Mouse (Mus musculus) CH12.LX (cell line): Measurements from ENCODE around the gene Fkbp11. TPM values are rescaled to one million over a fixed set of nuclear protein-coding genes. Genes with fewer than 3 reads are reported as not detected.

ENCODE experiments used
- DNase-seq: peaks from one replicate; pipeline ENCODE4 v3.0.0-alpha.2; 2013; ENCODE audit errors: extremely low read depth
- H3K27ac ChIP-seq: 2 replicates; pipeline ENCODE4 v1.5.1; 2012; ENCODE audit warnings: low read depth, mild to moderate bottlenecking, control low read depth, moderate library complexity; ENCODE audit not compliant: insufficient read depth
- H3K27me3 ChIP-seq: replicated peaks from 2 replicates; pipeline ENCODE3; 2012; ENCODE audit warnings: inconsistent platforms
- H3K36me3 ChIP-seq, 2 experiments: replicated peaks in 1 of 2; 2 replicates each; pipeline versions ENCODE3 to v1.6.1; 2012; ENCODE audit warnings: inconsistent platforms in 1 of 2, low read length in 1 of 2, mild to moderate bottlenecking in 1 of 2, mixed read lengths in 1 of 2, moderate library complexity in 1 of 2; ENCODE audit not compliant: control insufficient read depth in 1 of 2, insufficient read depth in 1 of 2
- H3K4me1 ChIP-seq, 2 experiments: 2 replicates each; pipeline ENCODE4 v1.6.1; 2012; ENCODE audit warnings: inconsistent platforms in 1 of 2, moderate library complexity in 1 of 2; ENCODE audit not compliant: insufficient read depth in 2 of 2, control insufficient read depth in 1 of 2
- H3K4me2 ChIP-seq: 2 replicates; pipeline ENCODE4 v1.6.1; 2012; ENCODE audit warnings: low read depth, mild to moderate bottlenecking, control low read depth; ENCODE audit not compliant: poor library complexity, insufficient read depth, severe bottlenecking
- H3K4me3 ChIP-seq, 3 experiments: fragments of 150-350 bp in 1 of 3; sonication (generic) in 1 of 3; replicated peaks in 1 of 3; 2 replicates each; pipeline versions ENCODE3 to v1.5.1; 2011 to 2012; ENCODE audit warnings: low read depth in 2 of 3, low read length in 2 of 3, mild to moderate bottlenecking in 2 of 3, moderate library complexity in 2 of 3, control low read depth in 1 of 3, improper control_type of control experiment in 1 of 3, inconsistent platforms in 1 of 3, mixed read lengths in 1 of 3; ENCODE audit not compliant: poor library complexity in 1 of 3
- H3K79me2 ChIP-seq: replicated peaks from 2 replicates; pipeline ENCODE4 v1.6.1; 2012; ENCODE audit warnings: mild to moderate bottlenecking, moderate library complexity; ENCODE audit not compliant: control insufficient read depth, poor library complexity, insufficient read depth, severe bottlenecking; ENCODE audit errors: extremely low read depth
- H3K9ac ChIP-seq: 2 replicates; pipeline ENCODE4 v1.6.1; 2012; ENCODE audit warnings: low read depth, mild to moderate bottlenecking, control low read depth, moderate library complexity; ENCODE audit not compliant: insufficient read depth
- H3K9me3 ChIP-seq: replicated peaks from 2 replicates; pipeline ENCODE3; 2012; ENCODE audit warnings: low read length, inconsistent platforms, mixed read lengths
- BHLHE40 ChIP-seq: IDR thresholded peaks from 2 replicates; pipeline ENCODE4 v1.6.1; 2011; ENCODE audit warnings: mild to moderate bottlenecking, low read depth, low read length, improper control_type of control experiment
- CHD1 ChIP-seq: IDR thresholded peaks from 2 replicates; pipeline ENCODE4 v1.6.1; 2012; ENCODE audit warnings: low read depth, low read length, improper control_type of control experiment, inconsistent platforms
- CHD2 ChIP-seq: IDR thresholded peaks from 2 replicates; pipeline ENCODE4 v1.6.1; 2011; ENCODE audit warnings: low read length, improper control_type of control experiment
- CTCF ChIP-seq, 2 experiments: IDR thresholded peaks in 1 of 2; conservative IDR thresholded peaks in 1 of 2; 2 replicates each; pipeline ENCODE4 v1.5.1; 2011 to 2012; ENCODE audit warnings: low read depth in 2 of 2, low read length in 2 of 2, improper control_type of control experiment in 1 of 2, inconsistent platforms in 1 of 2, mild to moderate bottlenecking in 1 of 2, moderate library complexity in 1 of 2
- E2F4 ChIP-seq: IDR thresholded peaks from 2 replicates; pipeline ENCODE4 v1.6.1; 2011; ENCODE audit warnings: low read depth, low read length, improper control_type of control experiment; ENCODE audit not compliant: insufficient replicate concordance
- EP300 ChIP-seq: IDR thresholded peaks from 2 replicates; pipeline ENCODE4 v1.6.1; 2011; ENCODE audit warnings: low read length, improper control_type of control experiment
- ETS1 ChIP-seq: conservative IDR thresholded peaks from 2 replicates; pipeline ENCODE4 v1.6.1; 2012; ENCODE audit warnings: low read depth, mild to moderate bottlenecking, inconsistent platforms, low read length, improper control_type of control experiment, moderate library complexity
- GABPA ChIP-seq: IDR thresholded peaks from 2 replicates; pipeline ENCODE4 v1.6.1; 2012; ENCODE audit warnings: low read depth, low read length, improper control_type of control experiment, inconsistent platforms; ENCODE audit not compliant: insufficient replicate concordance
- JUND ChIP-seq: conservative IDR thresholded peaks from 2 replicates; pipeline ENCODE4 v1.6.1; 2011; ENCODE audit warnings: low read depth, low read length, improper control_type of control experiment
- KAT2A ChIP-seq: IDR thresholded peaks from 2 replicates; pipeline ENCODE4 v1.6.1; 2012; ENCODE audit warnings: low read length, improper control_type of control experiment, inconsistent platforms; ENCODE audit not compliant: insufficient replicate concordance
- MAX ChIP-seq: IDR thresholded peaks from 2 replicates; pipeline ENCODE4 v1.6.1; 2011; ENCODE audit warnings: low read length, improper control_type of control experiment
- NELFE ChIP-seq: IDR thresholded peaks from 2 replicates; pipeline ENCODE4 v1.6.1; 2011; ENCODE audit warnings: low read depth, low read length, improper control_type of control experiment
- NRF1 ChIP-seq: IDR thresholded peaks from 2 replicates; pipeline ENCODE4 v1.6.1; 2014; ENCODE audit warnings: low read depth, mild to moderate bottlenecking, inconsistent platforms, low read length, improper control_type of control experiment, moderate library complexity
- PAX5 ChIP-seq: IDR thresholded peaks from 2 replicates; pipeline ENCODE4 v1.6.1; 2012; ENCODE audit warnings: low read length, inconsistent platforms, mixed read lengths
- POLR2AphosphoS2 ChIP-seq: IDR thresholded peaks from 2 replicates; pipeline ENCODE4 v1.6.1; 2011; ENCODE audit warnings: low read depth, low read length, improper control_type of control experiment
- RAD21 ChIP-seq: IDR thresholded peaks from 2 replicates; pipeline ENCODE4 v1.6.1; 2011; ENCODE audit warnings: low read depth, mild to moderate bottlenecking, low read length, improper control_type of control experiment, moderate library complexity
- SMC3 ChIP-seq: IDR thresholded peaks from 2 replicates; pipeline ENCODE4 v1.6.1; 2011; ENCODE audit warnings: low read depth, low read length, improper control_type of control experiment
- TBP ChIP-seq: conservative IDR thresholded peaks from 2 replicates; pipeline ENCODE4 v1.6.1; 2011; ENCODE audit warnings: low read depth, low read length, improper control_type of control experiment
- TCF12 ChIP-seq: IDR thresholded peaks from 2 replicates; pipeline ENCODE4 v1.6.1; 2014; ENCODE audit warnings: low read depth, mild to moderate bottlenecking, inconsistent platforms, low read length, improper control_type of control experiment
- UBTF ChIP-seq: IDR thresholded peaks from 2 replicates; pipeline ENCODE4 v1.6.1; 2012; ENCODE audit warnings: low read depth, mild to moderate bottlenecking, inconsistent platforms, low read length, improper control_type of control experiment, moderate library complexity
- USF1 ChIP-seq: IDR thresholded peaks from 2 replicates; pipeline ENCODE4 v1.6.1; 2014; ENCODE audit warnings: low read depth, mild to moderate bottlenecking, inconsistent platforms, low read length, improper control_type of control experiment
- ZC3H11A ChIP-seq: IDR thresholded peaks from 2 replicates; pipeline ENCODE4 v1.6.1; 2012; ENCODE audit warnings: low read depth, mild to moderate bottlenecking, inconsistent platforms, low read length, improper control_type of control experiment
- ZNF384 ChIP-seq: IDR thresholded peaks from 2 replicates; pipeline ENCODE4 v1.6.1; 2012; ENCODE audit warnings: low read depth, low read length, improper control_type of control experiment, inconsistent platforms
- dilution Hi-C: fragments of 300-500 bp; cut with MboI; formaldehyde crosslinking; loops from 2 replicates; pipeline ENCODE4 v1.14.3; 2020; ENCODE audit warnings: low sequenced_read_pairs; ENCODE audit not compliant: extremely low pct_unique_long_range_greater_than_20kb, extremely low pct_ligation_motif_present
- in situ Hi-C: fragments of 300-500 bp; cut with MboI; formaldehyde crosslinking; loops from 3 replicates; pipeline ENCODE4 v1.14.3; 2019; ENCODE audit warnings: low sequenced_read_pairs, low pct_ligation_motif_present, low pct_unique_long_range_greater_than_20kb, mixed read lengths
- polyA plus RNA-seq: library from polyadenylated mRNA; unstranded; fragments of >175 nt; gene quantifications from 2 replicates; pipeline ENCODE4 v1.2.1, GENCODE M21; 2012; ENCODE audit warnings: low read depth; ENCODE audit not compliant: insufficient read length
- total RNA-seq, 2 experiments: library from RNA; depleted of rRNA; stranded (reverse); fragments of 300-350 nt in 1 of 2; fragments of >200 nt in 1 of 2; gene quantifications; 2 replicates each; pipeline ENCODE4 v1.2.3; 2012 to 2014

The Fkbp11 gene
- total and polyA plus RNA-seq, 3 experiments: 21.0 to 75.0 (median 22.2) TPM

DNA sequence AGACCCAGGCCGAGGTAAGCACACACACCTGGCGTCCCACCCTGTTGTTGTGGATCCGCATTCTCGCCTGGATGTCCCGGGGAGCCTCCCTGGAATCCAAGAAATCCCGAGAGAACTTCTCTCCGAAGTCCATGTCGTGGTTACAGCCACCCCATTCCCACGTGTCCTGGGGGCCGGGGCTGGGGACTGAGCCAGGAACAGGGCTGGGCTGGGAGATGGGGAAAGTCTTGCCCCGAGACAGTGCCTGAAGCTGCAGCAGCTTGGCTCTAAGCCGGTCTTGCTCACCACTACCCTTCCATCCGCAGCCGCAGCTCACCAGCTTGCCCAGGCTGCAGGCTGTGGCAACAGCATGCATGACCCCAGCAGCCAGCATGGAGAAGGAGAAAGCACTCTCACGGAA lies 46.1 kb upstream of the Fkbp11 start:
- Histone ChIP-seq H3K4me1 (peaks cover 13 to 43% of the 10 kb centered on the region in 2 experiments), H3K4me3 (no peak overlapping the region)

DNA sequence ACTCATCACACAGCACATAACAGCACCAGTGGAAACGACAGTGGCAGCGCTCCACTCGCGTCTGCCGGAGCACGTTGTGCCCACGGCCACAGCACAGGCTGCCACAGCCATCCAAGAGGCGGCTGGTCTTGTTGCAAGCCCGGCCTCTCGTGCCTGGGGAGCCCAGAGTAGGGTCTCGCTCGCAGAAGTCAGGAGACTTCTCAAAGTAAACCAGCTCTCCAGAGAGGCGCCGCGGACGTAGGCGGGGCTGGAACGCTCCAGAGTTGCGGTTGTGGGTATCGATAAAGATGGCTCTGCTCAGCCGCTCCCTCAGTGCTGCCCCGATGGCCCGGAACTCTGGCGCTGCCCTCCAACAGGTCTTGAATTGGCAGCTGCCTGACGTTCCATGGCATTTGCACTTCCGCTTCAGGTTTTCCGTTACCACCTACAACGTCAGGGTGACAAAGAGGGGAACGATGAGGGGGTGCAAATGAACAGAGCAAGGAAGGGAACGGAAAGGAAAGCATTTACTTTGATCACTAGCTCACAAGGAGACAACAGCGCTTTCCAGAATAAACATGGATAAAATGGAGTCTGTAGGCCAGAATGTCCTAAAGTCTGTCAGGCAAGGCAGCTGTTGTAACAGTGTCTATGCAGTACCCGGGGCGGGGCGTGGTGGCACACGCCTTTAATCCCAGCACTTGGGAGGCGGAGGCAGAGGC lies 44.7 kb upstream of the Fkbp11 start:
- in situ Hi-C loops: no loop called here

More for the DNA sequence above, 46.1 kb upstream of the Fkbp11 start:
- no peak for TF ChIP-seq JUND
- TF ChIP-seq NELFE: no peak
- no peak for TF ChIP-seq EP300
- TF ChIP-seq GABPA: no peak
- no peak for TF ChIP-seq KAT2A
- no peak for TF ChIP-seq CHD2
- Histone ChIP-seq H3K79me2 (no peaks in the 10 kb centered on the region), H3K9me3 (no peaks in the 10 kb centered on the region), H3K27me3 (peaks cover 1% of the 10 kb centered on the region), H3K36me3 (peaks cover 9 to 42% of the 10 kb centered on the region in 2 experiments), H3K27ac (no peak overlapping the region), H3K4me2 (no peak overlapping the region), H3K9ac (no peak overlapping the region)
- in situ Hi-C loops (no loop called here), dilution Hi-C loops (no loop called here)
- no peak for DNase-seq

DNA sequence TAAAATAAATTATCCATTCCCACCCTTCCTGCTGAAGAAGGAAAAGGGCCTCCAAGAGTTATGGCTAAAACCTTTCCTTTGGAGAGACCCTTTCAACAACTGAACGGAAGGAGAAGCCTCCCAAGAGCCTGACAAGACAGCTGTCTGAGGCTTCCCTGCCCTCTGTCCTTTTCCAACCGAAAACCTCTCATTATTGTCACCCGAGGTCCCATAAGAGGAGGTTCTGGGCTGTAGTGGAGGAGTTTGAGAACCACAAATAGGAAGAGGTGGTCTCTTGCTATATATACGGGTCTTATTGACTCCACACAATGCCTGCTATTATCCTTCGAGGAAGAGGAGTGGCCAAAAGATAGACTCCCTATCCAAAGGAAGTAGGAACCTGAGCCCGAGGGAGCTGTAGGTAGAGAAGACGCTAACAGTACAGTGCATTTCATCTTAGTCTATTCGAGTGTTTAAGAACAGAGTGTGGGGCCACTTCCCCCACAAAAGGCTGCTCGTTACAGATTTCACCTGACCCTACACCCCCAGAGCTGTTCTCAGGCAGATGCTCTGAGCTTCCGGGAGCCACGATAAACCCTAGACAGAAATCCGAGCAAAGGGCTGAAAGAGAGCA lies 43.9 kb upstream of the Fkbp11 start:
- TF ChIP-seq NRF1 (no peak), EP300 (no peak), PAX5 (no peak), ETS1 (no peak), BHLHE40 (no peak), RAD21 (no peak), ZNF384 (no peak), UBTF (no peak), NELFE (no peak), CTCF (conservative IDR thresholded peaks at IDR 0.05 in 1 of 2, IDR thresholded peaks at IDR 0.05 in 1 of 2; ENCODE audit: low read depth in 2 of 2, low read length in 2 of 2) (no peak), ZC3H11A (no peak), TBP (no peak), JUND (no peak), USF1 (no peak), POLR2AphosphoS2 (no peak), KAT2A (no peak), TCF12 (no peak), SMC3 (no peak)
- TF ChIP-seq, all 38 proteins: peak for 0
- Histone ChIP-seq H3K4me3 (no peak overlapping the region), H3K9me3 (no peaks in the 10 kb centered on the region), H3K9ac (no peak overlapping the region), H3K27me3 (no peaks in the 10 kb centered on the region), H3K27ac (no peak overlapping the region), H3K79me2 (no peaks in the 10 kb centered on the region; the same call in 1 of the 2 replicates), H3K4me2 (no peak overlapping the region), H3K36me3 (peaks cover 9 to 42% of the 10 kb centered on the region in 2 experiments), H3K4me1 (peaks cover 12 to 29% of the 10 kb centered on the region in 2 experiments)
- DNase-seq: no peak
- dilution Hi-C loops (no loop called here), in situ Hi-C loops (no loop called here)

More for the DNA sequence above, 44.7 kb upstream of the Fkbp11 start:
- Histone ChIP-seq H3K79me2 (no peaks in the 10 kb centered on the region; the same call in 1 of the 2 replicates), H3K36me3 (peaks cover 9 to 42% of the 10 kb centered on the region in 2 experiments), H3K9me3 (no peaks in the 10 kb centered on the region), H3K27ac (no peak overlapping the region), H3K4me1 (peaks cover 12 to 33% of the 10 kb centered on the region in 2 experiments), H3K4me2 (no peak overlapping the region), H3K27me3 (no peaks in the 10 kb centered on the region), H3K4me3 (no peak overlapping the region), H3K9ac (no peak overlapping the region)
- dilution Hi-C loops: no loop called here
- TF ChIP-seq POLR2AphosphoS2: no peak
- TF ChIP-seq USF1: no peak
- TF ChIP-seq E2F4: no peak
- no peak for TF ChIP-seq ETS1
- TF ChIP-seq NRF1: no peak
- TF ChIP-seq CHD1: no peak
- no peak for TF ChIP-seq GABPA
- TF ChIP-seq JUND: no peak
- TF ChIP-seq MAX: no peak
- no peak for TF ChIP-seq TBP
- DNase-seq: no peak
